Mouse (Mus musculus) thymus, adult 2 months (tissue): ENCODE data around the gene Ssh2. TPM values are rescaled to one million over a fixed set of nuclear protein-coding genes. Genes with fewer than 3 reads are reported as not detected.

ENCODE experiments used
- DNase-seq: peaks from one replicate; pipeline ENCODE4 v3.0.0; 2021
- H3K27ac ChIP-seq: fragments of 200-500 bp; 2 replicates; pipeline ENCODE4 v1.5.1; 2012; ENCODE audit warnings: low read length, control low read depth; ENCODE audit not compliant: control insufficient read depth, insufficient read depth
- H3K27me3 ChIP-seq: fragments of 200-500 bp; 2 replicates; pipeline ENCODE4 v1.6.1; 2012; ENCODE audit warnings: mild to moderate bottlenecking, low read length, moderate library complexity, mixed read lengths; ENCODE audit not compliant: control insufficient read depth, insufficient read depth
- H3K36me3 ChIP-seq: fragments of 200-500 bp; 2 replicates; pipeline ENCODE4 v1.6.1; 2012; ENCODE audit warnings: mild to moderate bottlenecking, low read length, moderate library complexity; ENCODE audit not compliant: control insufficient read depth, insufficient read depth
- H3K4me1 ChIP-seq: fragments of 200-500 bp; replicated peaks from 2 replicates; pipeline ENCODE4 v1.6.1; 2012; ENCODE audit warnings: low read length; ENCODE audit not compliant: control insufficient read depth, insufficient read depth
- H3K4me3 ChIP-seq: fragments of 200-500 bp; 2 replicates; pipeline ENCODE4 v1.5.1; 2012; ENCODE audit warnings: mild to moderate bottlenecking, low read length, control low read depth, moderate library complexity; ENCODE audit not compliant: control insufficient read depth, insufficient read depth
- CTCF ChIP-seq: fragments of 200-500 bp; IDR thresholded peaks from 2 replicates; pipeline ENCODE4 v1.5.1; 2012; ENCODE audit warnings: mild to moderate bottlenecking, control low read depth, low read length, moderate library complexity, borderline replicate concordance; ENCODE audit not compliant: control insufficient read depth, poor library complexity, insufficient read depth; ENCODE audit errors: extremely low read depth
- POLR2A ChIP-seq: fragments of 200-500 bp; IDR thresholded peaks from 2 replicates; pipeline ENCODE4 v1.6.1; 2012; ENCODE audit warnings: mild to moderate bottlenecking, low read length, control low read depth, moderate library complexity; ENCODE audit not compliant: control insufficient read depth, poor library complexity, insufficient read depth; ENCODE audit errors: extremely low read depth
- whole genome bisulfite sequencing: fragments of 180-500 bp; shearing (Covaris S2); methylation state at CpG from one replicate; pipeline ENCODE4 v1.1.7; 2018; 5-methylcytosine and 5-hydroxymethylcytosine counted together
- polyA plus RNA-seq: library from polyadenylated mRNA; depleted of rRNA; stranded (reverse); fragments of >200 nt; gene quantifications from 2 replicates; pipeline ENCODE4 v1.2.3, GENCODE M21; 2012

Ssh2 gene
- polyA plus RNA-seq, 1 experiment: 28.6 TPM

- TF ChIP-seq POLR2A (no peak), CTCF (peak; percentile 95)
- no peaks in the 10 kb centered on the region for H3K36me3 ChIP-seq
- peak; percentile 86 for DNase-seq
- WGBS: 18% methylated on average over 20 of the region's 20 CpGs
- no peak overlapping the region for H3K27ac ChIP-seq
- H3K4me3 ChIP-seq: no peak overlapping the region
- H3K4me1 ChIP-seq: peaks cover 9% of the 10 kb centered on the region
- H3K27me3 ChIP-seq: peaks cover 6% of the 10 kb centered on the region
Observed at GRCm38 (mm10) chr11:77467784-77468183, 251.7 kb downstream of the Ssh2 start.

- WGBS: 94% methylated on average over 9 of the region's 9 CpGs
- peaks cover 9% of the 10 kb centered on the region for H3K4me1 ChIP-seq
- H3K36me3 ChIP-seq: no peaks in the 10 kb centered on the region
- H3K4me3 ChIP-seq: no peak overlapping the region
- TF ChIP-seq POLR2A: no peak
- TF ChIP-seq CTCF: no peak
- H3K27me3 ChIP-seq: peaks cover under 1% of the 10 kb centered on the region; the same call in 1 of the 2 replicates
- no peak for DNase-seq
- no peak overlapping the region for H3K27ac ChIP-seq
Observed at GRCm38 (mm10) chr11:77468397-77468796, 252.3 kb downstream of the Ssh2 start.

- WGBS: 97% methylated on average over 27 of the region's 29 CpGs
- no peak for DNase-seq
- Histone ChIP-seq H3K4me3 (no peak overlapping the region), H3K27ac (no peak overlapping the region), H3K36me3 (no peaks in the 10 kb centered on the region), H3K27me3 (no peaks in the 10 kb centered on the region), H3K4me1 (peaks cover 9% of the 10 kb centered on the region)
- TF ChIP-seq POLR2A (no peak), CTCF (no peak)
Observed at GRCm38 (mm10) chr11:77471407-77471806, 255.3 kb downstream of the Ssh2 start.

GRCm38 (mm10) chr11:77472775-77473174, 256.7 kb downstream of the Ssh2 start:
- peaks cover 12% of the 10 kb centered on the region for H3K4me1 ChIP-seq
- no peaks in the 10 kb centered on the region for H3K36me3 ChIP-seq
- WGBS: 98% methylated on average over 16 of the region's 16 CpGs
- DNase-seq: no peak
- TF ChIP-seq POLR2A: no peak
- no peak for TF ChIP-seq CTCF
- H3K27ac ChIP-seq: no peak overlapping the region
- H3K27me3 ChIP-seq: no peaks in the 10 kb centered on the region
- H3K4me3 ChIP-seq: no peak overlapping the region

GRCm38 (mm10) chr11:77476216-77476615, 260.1 kb downstream of the Ssh2 start:
- Histone ChIP-seq H3K27me3 (no peaks in the 10 kb centered on the region), H3K27ac (no peak overlapping the region), H3K4me1 (peaks cover 12% of the 10 kb centered on the region), H3K4me3 (no peak overlapping the region), H3K36me3 (no peaks in the 10 kb centered on the region)
- 97% methylated on average over 14 of the region's 14 CpGs for WGBS
- TF ChIP-seq POLR2A: no peak
- no peak for TF ChIP-seq CTCF
- DNase-seq: no peak

- Histone ChIP-seq H3K27me3 (no peaks in the 10 kb centered on the region), H3K4me1 (peaks cover 12% of the 10 kb centered on the region), H3K4me3 (no peak overlapping the region), H3K27ac (no peak overlapping the region), H3K36me3 (no peaks in the 10 kb centered on the region)
- TF ChIP-seq CTCF (no peak), POLR2A (no peak)
- no peak for DNase-seq
- 94% methylated on average over 6 of the region's 6 CpGs for WGBS
Observed at GRCm38 (mm10) chr11:77476895-77477294, 260.8 kb downstream of the Ssh2 start.

- Histone ChIP-seq H3K4me1 (peaks cover 24% of the 10 kb centered on the region), H3K4me3 (no peak overlapping the region), H3K27ac (peak overlapping the region; percentile 79; the same call in 1 of the 2 replicates), H3K27me3 (no peaks in the 10 kb centered on the region), H3K36me3 (no peaks in the 10 kb centered on the region)
- 69% methylated on average over 3 of the region's 3 CpGs for WGBS
- DNase-seq: no peak
- TF ChIP-seq POLR2A: no peak
- TF ChIP-seq CTCF: no peak
Observed at GRCm38 (mm10) chr11:77483043-77483442, 267.0 kb downstream of the Ssh2 start.
